ENCODE assay signal across 13 mouse cellular contexts in genomic region chr8:26438246-26438862, GRCm38 (mm10).
DNase-seq lines count a peak whose midpoint lies in the region; ATAC-seq and TF ChIP-seq lines count a peak whose summit lies in the region.
"Had no signal": no experiment of that assay in that cellular context is flagged by ENCODE, and none has a peak within 500 bp of the region (broad histone marks: within the 10 kb centered on the region; RNA-seq: fewer than 3 reads in every experiment).

No protein-coding gene starts in this region.

- no peak for ATAC-seq in heart, embryonic 13.5 days (ENCODE audit: extremely low read depth, insufficient number of reproducible peaks, low FRiP score, low TSS enrichment)
- no peak for ATAC-seq in limb, embryonic 12.5 days (ENCODE audit: insufficient number of reproducible peaks, insufficient read depth, low FRiP score, low TSS enrichment, low read depth)

- no peak for TF ChIP-seq POLR2A in testis, adult 2 months (IDR thresholded peaks at IDR 0.05; ENCODE audit: control insufficient read depth, low read depth, low read length)

- H3K36me3 ChIP-seq in heart, embryonic 13.5 days: no peaks in the 10 kb centered on the region
- H3K36me3 ChIP-seq in testis, adult 2 months (ENCODE audit: control insufficient read depth, insufficient read depth, low read length): no peaks in the 10 kb centered on the region
- H3K36me3 ChIP-seq in limb, embryonic 12.5 days: no peaks in the 10 kb centered on the region
- H3K36me3 ChIP-seq: liver, embryonic 13.5 days had no signal

- DNase-seq in heart, adult 8-10 months (ENCODE audit: low spot score): no peak
- DNase-seq in testis, postnatal 10 days (ENCODE audit: low spot score): no peak
- no peak for DNase-seq in frontal cortex, postnatal 36 days (ENCODE audit: low spot score in 2 of 2)
- DNase-seq in B cell, adult 2 months: no peak
- DNase-seq in cerebellum, postnatal 36 days: no peak
- DNase-seq: cerebellum, adult 11 months; gastrocnemius, postnatal 10 days; heart, postnatal 10 days; liver, embryonic 13.5 days; thymus, postnatal 4 days had no signal

- no peak overlapping the region for H3K9ac ChIP-seq in heart, embryonic 13.5 days
- H3K9ac ChIP-seq in limb, embryonic 12.5 days (replicated peaks): no peak overlapping the region
- H3K9ac ChIP-seq: liver, embryonic 13.5 days had no signal

- TF ChIP-seq CTCF in testis, adult 2 months (IDR thresholded peaks at IDR 0.05; ENCODE audit: control insufficient read depth, insufficient read depth, insufficient replicate concordance, low read depth, low read length): no peak

- H3K27me3 ChIP-seq in heart, embryonic 13.5 days (replicated peaks): no peaks in the 10 kb centered on the region
- no peaks in the 10 kb centered on the region for H3K27me3 ChIP-seq in testis, adult 2 months (ENCODE audit: control insufficient read depth, insufficient read depth, low read length)
- H3K27me3 ChIP-seq in limb, embryonic 12.5 days: peaks cover 10% of the 10 kb centered on the region; the same call in 1 of the 2 replicates
- H3K27me3 ChIP-seq: liver, embryonic 13.5 days had no signal

- H3K27ac ChIP-seq in heart, embryonic 13.5 days (replicated peaks): no peak overlapping the region
- no peak overlapping the region for H3K27ac ChIP-seq in testis, adult 2 months (ENCODE audit: control insufficient read depth, insufficient read depth, low read depth, low read length)
- H3K27ac ChIP-seq in limb, embryonic 12.5 days: no peak overlapping the region
- H3K27ac ChIP-seq: liver, embryonic 13.5 days had no signal

- WGBS in heart, embryonic 13.5 days: 76% methylated on average over 15 of the region's 15 CpGs
- WGBS in limb, embryonic 12.5 days: 72% methylated on average over 15 of the region's 15 CpGs

- peaks cover 8% of the 10 kb centered on the region; the same call in 1 of the 2 replicates for H3K4me1 ChIP-seq in heart, embryonic 13.5 days
- peaks cover 4% of the 10 kb centered on the region for H3K4me1 ChIP-seq in testis, adult 2 months (ENCODE audit: control insufficient read depth, insufficient read depth, low read length)
- 0 out of 2 replicates have a peak, but pooled peaks cover 4% of the 10 kb centered on the region for H3K4me1 ChIP-seq in limb, embryonic 12.5 days (replicated peaks)
- H3K4me1 ChIP-seq: liver, embryonic 13.5 days had no signal

- H3K4me2 ChIP-seq in heart, embryonic 13.5 days: 0 out of 2 replicates have a peak overlapping the region, but pooled peaks have one; percentile 11
- peak overlapping the region; percentile 35 for H3K4me2 ChIP-seq in limb, embryonic 12.5 days
- H3K4me2 ChIP-seq: liver, embryonic 13.5 days had no signal

- no peaks in the 10 kb centered on the region for H3K9me3 ChIP-seq in heart, embryonic 13.5 days
- no peaks in the 10 kb centered on the region for H3K9me3 ChIP-seq in limb, embryonic 12.5 days
- H3K9me3 ChIP-seq: liver, embryonic 13.5 days had no signal

- H3K4me3 ChIP-seq in heart, embryonic 13.5 days: no peak overlapping the region
- H3K4me3 ChIP-seq in testis, adult 2 months (ENCODE audit: control insufficient read depth, low read depth, low read length): peak overlapping the region; percentile 30
- no peak overlapping the region for H3K4me3 ChIP-seq in limb, embryonic 12.5 days (replicated peaks)
- H3K4me3 ChIP-seq: liver, embryonic 13.5 days had no signal
